Mouse (Mus musculus) G1E (cell line): ENCODE results near the gene Guca1a.

Experiments used
- CTCF ChIP-seq: IDR thresholded peaks from 2 replicates; pipeline ENCODE4 v1.5.1; 2012; ENCODE audit warnings: low read depth, low read length, inconsistent platforms, mixed read lengths
- GATA1 ChIP-seq: IDR thresholded peaks from 2 replicates; pipeline ENCODE4 v1.6.1; 2012; ENCODE audit warnings: borderline replicate concordance, low read length, inconsistent platforms, mixed read lengths
- GATA2 ChIP-seq: IDR thresholded peaks from 2 replicates; pipeline ENCODE4 v1.6.1; 2012; ENCODE audit warnings: low read depth, low read length, inconsistent platforms, borderline replicate concordance
- TAL1 ChIP-seq: conservative IDR thresholded peaks from 2 replicates; pipeline ENCODE4 v1.6.1; 2012; ENCODE audit warnings: low read depth, low read length, inconsistent platforms, mixed read lengths

- TF ChIP-seq CTCF (no peak), GATA1 (no peak), TAL1 (no peak), GATA2 (no peak)
Measured at GRCm38 (mm10) chr17:47442271-47442670, 41.9 kb upstream of the Guca1a start.
